Comparison of ENCODE assay signal across 19 mouse cellular contexts in the genomic region with DNA sequence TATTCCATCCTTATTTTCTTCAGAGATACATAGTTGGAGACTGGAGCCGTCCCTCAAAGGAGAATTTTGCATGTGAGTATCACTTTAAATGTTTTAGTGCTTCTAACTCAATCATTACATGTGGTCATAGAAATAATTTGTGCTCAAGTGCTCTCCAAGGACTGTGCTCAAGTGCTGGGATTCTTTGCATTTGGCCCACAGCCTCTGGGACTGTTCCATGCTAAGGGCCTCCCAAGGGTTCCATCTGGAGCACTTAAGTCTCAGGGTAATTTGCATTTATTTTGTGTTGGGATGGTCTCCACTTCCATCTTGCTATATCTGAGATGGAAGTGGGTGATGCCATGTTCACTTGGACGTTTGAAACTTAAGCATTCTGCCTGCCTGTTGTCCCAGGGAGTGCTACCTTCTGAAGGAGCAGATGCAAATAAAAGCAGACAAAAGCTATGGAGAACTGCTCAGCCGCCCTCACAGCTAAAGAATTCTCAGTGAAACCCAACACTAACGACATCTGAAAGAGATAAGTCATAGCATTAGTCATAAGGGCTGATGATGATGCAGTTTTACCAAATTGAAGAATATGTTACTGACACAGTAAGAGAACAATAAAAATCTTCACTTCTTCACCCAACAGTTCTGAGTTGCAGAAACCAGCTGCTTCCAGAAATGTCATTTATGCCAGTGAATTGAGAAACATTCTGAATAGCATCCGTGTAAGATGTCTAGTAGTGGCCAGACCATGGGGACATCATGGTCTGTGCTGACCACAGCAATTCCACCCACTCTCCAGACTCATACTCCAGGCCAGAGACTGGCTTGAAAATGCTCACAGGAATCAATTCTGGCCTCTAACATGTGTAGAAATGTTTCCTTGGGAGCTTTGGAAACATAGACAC.
DNase-seq lines count a peak whose midpoint lies in the region; ATAC-seq and TF ChIP-seq lines count a peak whose summit lies in the region.
"Had no signal": no experiment of that assay in that cellular context is flagged by ENCODE, and none has a peak within 500 bp of the region (broad histone marks: within the 10 kb centered on the region; RNA-seq: fewer than 3 reads in every experiment).

No protein-coding gene starts in this region.

- H3K27me3 ChIP-seq in heart, embryonic 11.5 days (ENCODE audit: control insufficient read depth, insufficient read depth, low read length), result no peaks in the 10 kb centered on the region
- H3K27me3 ChIP-seq in C2C12 (ENCODE audit: control insufficient read depth, insufficient read depth, insufficient read length), result no peaks in the 10 kb centered on the region
- H3K27me3 ChIP-seq: liver, embryonic 12.5 days; neural tube, embryonic 13.5 days had no signal

- peak; percentile 93 for DNase-seq in heart, adult 11 months
- peak; percentile 27 to 55 for DNase-seq in heart, postnatal 10 days
- no peak for DNase-seq in ovary, adult 18-20 months (ENCODE audit: low spot score)
- DNase-seq in spleen, postnatal 4 days (ENCODE audit: low spot score in 2 of 2), result no peak
- no peak for DNase-seq in frontal cortex, postnatal 14 days (ENCODE audit: low spot score in 2 of 2)
- DNase-seq: B cell, adult 2 months; cerebellum, adult 9-10 months; embryo, embryonic 11 days; kidney, postnatal 25 days; layer of hippocampus, postnatal 36 days; left cerebral cortex, postnatal 4 days; spleen, adult 18-20 months; thymus, postnatal 4 days had no signal

- TF ChIP-seq POLR2A in embryonic fibroblast, embryonic 13.5 days (IDR thresholded peaks at IDR 0.05; ENCODE audit: low read depth, low read length), result no peak

- H3K4me1 ChIP-seq in heart, embryonic 11.5 days (ENCODE audit: control insufficient read depth, insufficient read depth, low read length), result no peaks in the 10 kb centered on the region
- peaks cover 5% of the 10 kb centered on the region for H3K4me1 ChIP-seq in embryonic fibroblast, embryonic 13.5 days (ENCODE audit: control insufficient read depth, insufficient read depth, low read length)
- H3K4me1 ChIP-seq: liver, embryonic 12.5 days; neural tube, embryonic 13.5 days had no signal

- H3K9me3 ChIP-seq in heart, embryonic 11.5 days (replicated peaks; ENCODE audit: control insufficient read depth, low read length), result no peaks in the 10 kb centered on the region
- H3K9me3 ChIP-seq: liver, embryonic 12.5 days; neural tube, embryonic 13.5 days had no signal

- H3K9ac ChIP-seq in heart, embryonic 11.5 days (ENCODE audit: low read depth, low read length), result no peak overlapping the region
- H3K9ac ChIP-seq: liver, embryonic 12.5 days; neural tube, embryonic 13.5 days had no signal

- no peaks in the 10 kb centered on the region for H3K79me2 ChIP-seq in C2C12 (ENCODE audit: control insufficient read depth, insufficient read depth)

- 58% methylated on average over 5 of the region's 5 CpGs for WGBS in heart, embryonic 11.5 days (ENCODE audit: insufficient replicate concordance)

- no peak overlapping the region for H3ac ChIP-seq in C2C12 (ENCODE audit: control insufficient read depth, insufficient read length, low read depth)

- H3K36me3 ChIP-seq in heart, embryonic 11.5 days (ENCODE audit: control insufficient read depth, insufficient read depth, low read length), result no peaks in the 10 kb centered on the region
- no peaks in the 10 kb centered on the region for H3K36me3 ChIP-seq in C2C12 (ENCODE audit: control insufficient read depth, insufficient read depth)
- H3K36me3 ChIP-seq: liver, embryonic 12.5 days; neural tube, embryonic 13.5 days had no signal

- H3K4me3 ChIP-seq in heart, embryonic 11.5 days (ENCODE audit: low read depth, low read length), result no peak overlapping the region
- no peak overlapping the region for H3K4me3 ChIP-seq in C2C12 (ENCODE audit: insufficient read depth, poor library complexity, severe bottlenecking)
- H3K4me3 ChIP-seq in embryonic fibroblast, embryonic 13.5 days (ENCODE audit: insufficient read depth, low read length), result no peak overlapping the region
- H3K4me3 ChIP-seq: liver, embryonic 12.5 days; neural tube, embryonic 13.5 days had no signal

- TF ChIP-seq CTCF in C2C12 (IDR thresholded peaks at IDR 0.05; ENCODE audit: control insufficient read depth, insufficient read depth, insufficient read length), result no peak
- TF ChIP-seq CTCF in embryonic fibroblast, embryonic 13.5 days (IDR thresholded peaks at IDR 0.05; ENCODE audit: borderline replicate concordance, insufficient read depth, low read length), result no peak

- intact Hi-C loops in heart, postnatal 10 days (cut with DNase I), result loop anchor here (10.0 kb wide), 1 partner anchor 256 kb away; no protein-coding TSS in a partner anchor

- H3K27ac ChIP-seq in heart, embryonic 11.5 days (ENCODE audit: low read depth, low read length), result no peak overlapping the region
- peak overlapping the region; percentile 91 for H3K27ac ChIP-seq in embryonic fibroblast, embryonic 13.5 days (ENCODE audit: insufficient read depth, low read length)
- H3K27ac ChIP-seq: liver, embryonic 12.5 days; neural tube, embryonic 13.5 days had no signal

- ATAC-seq in heart, embryonic 11.5 days (replicated peaks; ENCODE audit: insufficient number of reproducible peaks, low FRiP score, low TSS enrichment), result no peak
- ATAC-seq: intestine, embryonic 16.5 days; liver, embryonic 12.5 days had no signal

- no peaks in the 10 kb centered on the region for H3K79me3 ChIP-seq in C2C12 (ENCODE audit: low read depth)

- H3K4me2 ChIP-seq in heart, embryonic 11.5 days, result no peak overlapping the region
- H3K4me2 ChIP-seq: liver, embryonic 12.5 days; neural tube, embryonic 13.5 days had no signal

TF ChIP-seq in C2C12, 6 proteins besides CTCF, POLR2A, EP300 and RAD21:
- TF ChIP-seq MYOD1 (IDR thresholded peaks at IDR 0.05; ENCODE audit: control insufficient read depth, insufficient read length, low read depth), result peak; percentile 33
- TF ChIP-seq MAX (IDR thresholded peaks at IDR 0.05), result no peak
- peak; percentile 47 for TF ChIP-seq CEBPB (IDR thresholded peaks at IDR 0.05; ENCODE audit: low read depth)

Comparison
In these comparisons a context has a peak if more than half of its experiments do, and no peak if none do; other contexts are left out.
1. DNase-seq: peak in heart, adult 11 months (single experiment) and heart, postnatal 10 days (2 of 2); none in ovary, adult 18-20 months (single experiment), spleen, postnatal 4 days (0 of 2) and frontal cortex, postnatal 14 days (0 of 2).